Mouse (Mus musculus) ES-Bruce4 (cell line): ENCODE results near the gene Asl.

ENCODE experiments used
- CTCF ChIP-seq: IDR thresholded peaks from one replicate; pipeline ENCODE4 v1.8.1; 2011; ENCODE audit warnings: low read depth, low read length
- EP300 ChIP-seq: IDR thresholded peaks from 2 replicates; pipeline ENCODE4 v1.6.1; 2011; ENCODE audit warnings: low read depth, low read length; ENCODE audit not compliant: insufficient read depth
- POLR2A ChIP-seq: IDR thresholded peaks from one replicate; pipeline ENCODE4 v1.8.1; 2011; ENCODE audit warnings: low read length; ENCODE audit not compliant: insufficient read depth

DNA sequence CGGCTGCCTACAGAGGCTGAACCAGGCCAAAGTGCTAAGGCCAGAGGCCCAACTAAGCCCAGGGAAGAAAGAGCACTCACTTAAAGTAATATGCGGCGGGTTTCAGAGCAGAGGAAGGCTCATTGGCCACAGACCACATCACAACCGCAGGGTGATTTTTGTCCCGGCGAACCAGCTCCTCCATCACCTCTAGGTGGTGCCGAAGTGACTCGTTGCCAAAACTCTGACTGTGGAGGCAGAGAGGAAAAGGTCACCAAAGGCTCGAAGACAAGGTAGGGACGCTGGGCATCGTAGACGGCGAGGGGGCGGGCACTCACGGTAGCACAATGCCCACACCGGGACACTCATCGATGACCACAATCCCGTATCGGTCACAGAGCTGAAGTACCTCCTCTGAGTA, 31.3 kb downstream of the Asl start:
- TF ChIP-seq POLR2A, result no peak
- TF ChIP-seq CTCF, result peak; percentile 14
- TF ChIP-seq EP300, result no peak
